Mouse (Mus musculus): ENCODE measurements around the gene Gm10644. TPM values are rescaled to one million over a fixed set of nuclear protein-coding genes. Genes with fewer than 3 reads are reported as not detected.
A peak's percentile ranks its signal among the peaks of the same experiment; 100 is the strongest.
"Not testable (repeated sequence)": the region's sequence is repeated elsewhere in the genome, so short reads cannot be mapped to it uniquely, and the experiment has no call there.

The Gm10644 gene
- polyA plus RNA-seq, 1 experiment from 2014 or later, result 1.1 TPM

GRCm38 (mm10) chr8:83983222-83983621, 28.2 kb upstream of the Gm10644 start:
- WGBS, result 97% methylated on average over 2 of the region's 2 CpGs
- not testable (repeated sequence) for H3K9ac ChIP-seq (replicated peaks; ENCODE audit: low read depth, low read length); H3K27me3 ChIP-seq (ENCODE audit: control insufficient read depth, insufficient read depth, low read length); H3K4me1 ChIP-seq (ENCODE audit: control insufficient read depth, insufficient read depth, low read length); H3K9me3 ChIP-seq (ENCODE audit: control insufficient read depth, low read length); H3K4me3 ChIP-seq (ENCODE audit: low read depth, low read length); H3K4me2 ChIP-seq (ENCODE audit: low read depth, low read length); ATAC-seq (ENCODE audit: low read depth); H3K27ac ChIP-seq (ENCODE audit: low read depth, low read length)
- H3K36me3 ChIP-seq (ENCODE audit: control insufficient read depth, insufficient read depth, low read length), result peaks cover 53% of the 10 kb centered on the region

GRCm38 (mm10) chr8:83982449-83982848, 27.4 kb upstream of the Gm10644 start:
- no peak for ATAC-seq (ENCODE audit: low read depth)
- Histone ChIP-seq H3K27ac (ENCODE audit: low read depth, low read length) (no peak overlapping the region), H3K36me3 (ENCODE audit: control insufficient read depth, insufficient read depth, low read length) (peaks cover 47% of the 10 kb centered on the region), H3K4me1 (ENCODE audit: control insufficient read depth, insufficient read depth, low read length) (no peaks in the 10 kb centered on the region), H3K9me3 (ENCODE audit: control insufficient read depth, low read length) (no peaks in the 10 kb centered on the region), H3K9ac (replicated peaks; ENCODE audit: low read depth, low read length) (no peak overlapping the region), H3K4me2 (ENCODE audit: low read depth, low read length) (no peak overlapping the region), H3K27me3 (ENCODE audit: control insufficient read depth, insufficient read depth, low read length) (no peaks in the 10 kb centered on the region), H3K4me3 (ENCODE audit: low read depth, low read length) (no peak overlapping the region)
- WGBS, result 88% methylated on average over 4 of the region's 4 CpGs

DNA sequence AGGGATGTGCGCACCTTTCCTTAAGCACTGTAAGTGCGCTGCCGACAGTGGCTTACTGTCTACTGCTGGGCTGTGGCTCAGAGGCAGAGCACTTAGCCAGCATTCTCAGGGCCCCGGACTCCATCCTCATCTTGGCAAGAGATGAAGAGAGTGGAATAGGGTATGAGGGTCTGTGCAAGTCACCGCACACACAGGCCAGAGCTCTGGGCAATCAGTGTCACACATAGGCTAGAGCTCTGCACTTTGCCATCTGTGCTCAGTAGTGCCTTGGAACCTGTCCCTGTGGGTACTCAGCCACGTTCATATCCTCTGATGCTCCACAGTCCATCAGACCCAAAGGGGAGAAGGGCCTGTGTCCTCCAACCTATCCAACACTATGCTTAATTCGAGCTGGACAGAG, 26.5 kb upstream of the Gm10644 start:
- Histone ChIP-seq H3K4me1 (ENCODE audit: control insufficient read depth, insufficient read depth, low read length) (no peaks in the 10 kb centered on the region), H3K27ac (ENCODE audit: low read depth, low read length) (no peak overlapping the region), H3K36me3 (ENCODE audit: control insufficient read depth, insufficient read depth, low read length) (peaks cover 42% of the 10 kb centered on the region), H3K4me2 (ENCODE audit: low read depth, low read length) (no peak overlapping the region), H3K9me3 (ENCODE audit: control insufficient read depth, low read length) (no peaks in the 10 kb centered on the region), H3K9ac (replicated peaks; ENCODE audit: low read depth, low read length) (no peak overlapping the region), H3K4me3 (ENCODE audit: low read depth, low read length) (no peak overlapping the region), H3K27me3 (ENCODE audit: control insufficient read depth, insufficient read depth, low read length) (no peaks in the 10 kb centered on the region)
- ATAC-seq (ENCODE audit: low read depth), result no peak
- WGBS, result 94% methylated on average over 7 of the region's 7 CpGs

DNA sequence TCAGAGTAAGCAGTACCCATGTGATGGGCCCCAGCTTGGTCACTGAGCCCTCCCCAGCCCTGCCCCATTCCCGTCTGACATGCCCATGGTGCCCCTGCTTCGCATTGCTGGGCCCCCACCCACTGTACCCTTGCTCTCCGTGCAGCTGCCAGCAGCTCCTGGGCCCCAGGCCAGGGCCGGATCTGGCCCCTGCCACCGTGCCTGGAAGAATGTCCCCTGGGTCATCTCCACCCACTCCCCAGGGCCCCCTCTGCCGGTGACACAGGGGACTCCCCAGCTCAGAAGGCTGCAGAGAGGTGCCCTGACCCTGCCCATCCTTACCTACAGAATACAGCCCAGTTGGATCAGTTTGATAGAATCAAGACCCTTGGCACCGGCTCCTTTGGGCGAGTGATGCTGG, 25.8 kb upstream of the Gm10644 start:
- no peaks in the 10 kb centered on the region for H3K4me1 ChIP-seq (ENCODE audit: control insufficient read depth, insufficient read depth, low read length)
- no peak for ATAC-seq (ENCODE audit: low read depth)
- H3K27me3 ChIP-seq (ENCODE audit: control insufficient read depth, insufficient read depth, low read length), result no peaks in the 10 kb centered on the region
- no peak overlapping the region for H3K27ac ChIP-seq (ENCODE audit: low read depth, low read length)
- H3K4me2 ChIP-seq (ENCODE audit: low read depth, low read length), result no peak overlapping the region
- peaks cover 35% of the 10 kb centered on the region for H3K36me3 ChIP-seq (ENCODE audit: control insufficient read depth, insufficient read depth, low read length)
- no peak overlapping the region for H3K4me3 ChIP-seq (ENCODE audit: low read depth, low read length)
- no peaks in the 10 kb centered on the region for H3K9me3 ChIP-seq (ENCODE audit: control insufficient read depth, low read length)
- 79% methylated on average over 8 of the region's 8 CpGs for WGBS
- no peak overlapping the region for H3K9ac ChIP-seq (replicated peaks; ENCODE audit: low read depth, low read length)

- 62% methylated on average over 1 of the region's 1 CpGs for WGBS
- Histone ChIP-seq H3K9ac (replicated peaks; ENCODE audit: low read depth, low read length) (no peak overlapping the region), H3K4me3 (ENCODE audit: low read depth, low read length) (no peak overlapping the region), H3K9me3 (ENCODE audit: control insufficient read depth, low read length) (no peaks in the 10 kb centered on the region), H3K27ac (ENCODE audit: low read depth, low read length) (peak overlapping the region; percentile 5; the same call in 1 of the 2 replicates), H3K36me3 (ENCODE audit: control insufficient read depth, insufficient read depth, low read length) (peaks cover 35% of the 10 kb centered on the region), H3K4me2 (ENCODE audit: low read depth, low read length) (no peak overlapping the region), H3K4me1 (ENCODE audit: control insufficient read depth, insufficient read depth, low read length) (no peaks in the 10 kb centered on the region), H3K27me3 (ENCODE audit: control insufficient read depth, insufficient read depth, low read length) (no peaks in the 10 kb centered on the region)
- peak; percentile 35; the same call in 1 of the 2 replicates for ATAC-seq (ENCODE audit: low read depth)
These were observed 25.2 kb upstream of the Gm10644 start for GRCm38 (mm10) chr8:83980250-83980649.

GRCm38 (mm10) chr8:83978200-83978599, 23.2 kb upstream of the Gm10644 start:
- ATAC-seq (ENCODE audit: low read depth), result no peak
- H3K9ac ChIP-seq (replicated peaks; ENCODE audit: low read depth, low read length), result no peak overlapping the region
- no peak overlapping the region for H3K27ac ChIP-seq (ENCODE audit: low read depth, low read length)
- H3K4me1 ChIP-seq (ENCODE audit: control insufficient read depth, insufficient read depth, low read length), result peaks cover 12% of the 10 kb centered on the region
- no peak overlapping the region for H3K4me3 ChIP-seq (ENCODE audit: low read depth, low read length)
- no peaks in the 10 kb centered on the region for H3K27me3 ChIP-seq (ENCODE audit: control insufficient read depth, insufficient read depth, low read length)
- no peaks in the 10 kb centered on the region for H3K9me3 ChIP-seq (ENCODE audit: control insufficient read depth, low read length)
- WGBS, result 76% methylated on average over 9 of the region's 9 CpGs
- no peak overlapping the region for H3K4me2 ChIP-seq (ENCODE audit: low read depth, low read length)
- H3K36me3 ChIP-seq (ENCODE audit: control insufficient read depth, insufficient read depth, low read length), result peaks cover 19% of the 10 kb centered on the region

- peaks cover 12% of the 10 kb centered on the region for H3K4me1 ChIP-seq (ENCODE audit: control insufficient read depth, insufficient read depth, low read length)
- no peak overlapping the region for H3K4me2 ChIP-seq (ENCODE audit: low read depth, low read length)
- H3K27ac ChIP-seq (ENCODE audit: low read depth, low read length), result no peak overlapping the region
- no peak overlapping the region for H3K4me3 ChIP-seq (ENCODE audit: low read depth, low read length)
- no peak for ATAC-seq (ENCODE audit: low read depth)
- H3K27me3 ChIP-seq (ENCODE audit: control insufficient read depth, insufficient read depth, low read length), result no peaks in the 10 kb centered on the region
- peaks cover 15% of the 10 kb centered on the region for H3K36me3 ChIP-seq (ENCODE audit: control insufficient read depth, insufficient read depth, low read length)
- H3K9ac ChIP-seq (replicated peaks; ENCODE audit: low read depth, low read length), result no peak overlapping the region
- H3K9me3 ChIP-seq (ENCODE audit: control insufficient read depth, low read length), result no peaks in the 10 kb centered on the region
- 71% methylated on average over 6 of the region's 6 CpGs for WGBS
These were observed 22.6 kb upstream of the Gm10644 start for GRCm38 (mm10) chr8:83977646-83978045.

DNA sequence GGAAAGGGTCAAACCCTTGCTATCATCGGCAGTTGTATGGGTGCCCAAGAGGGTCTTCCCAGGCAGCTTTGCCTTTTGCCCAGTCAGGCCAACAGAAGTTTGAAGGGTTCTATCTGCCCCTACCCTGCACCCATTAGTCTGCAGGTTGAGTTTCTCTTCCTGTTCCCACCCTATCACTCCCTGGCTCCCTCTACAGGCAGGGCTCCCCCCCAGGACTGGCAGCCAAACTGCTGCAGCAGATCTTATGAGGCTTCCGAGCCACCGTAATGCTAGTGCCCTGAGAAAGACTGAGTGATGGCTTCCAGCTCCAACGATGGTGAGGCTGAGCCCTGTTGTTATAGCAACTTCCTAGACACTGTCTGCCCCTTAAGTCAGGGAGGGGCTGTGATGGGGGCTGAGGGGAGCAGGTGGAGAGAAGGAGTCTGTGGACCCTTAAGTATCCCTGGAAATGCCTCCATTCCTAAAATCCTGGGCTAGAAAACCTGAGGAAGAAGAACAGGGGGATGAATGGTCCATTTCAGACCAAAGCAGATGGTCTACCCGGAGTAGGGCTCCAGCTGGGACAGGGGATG, 21.9 kb upstream of the Gm10644 start:
- Histone ChIP-seq H3K9me3 (ENCODE audit: control insufficient read depth, low read length) (no peaks in the 10 kb centered on the region), H3K4me3 (ENCODE audit: low read depth, low read length) (no peak overlapping the region), H3K36me3 (ENCODE audit: control insufficient read depth, insufficient read depth, low read length) (peaks cover 8% of the 10 kb centered on the region; the same call in 1 of the 2 replicates), H3K27ac (ENCODE audit: low read depth, low read length) (no peak overlapping the region), H3K4me2 (ENCODE audit: low read depth, low read length) (no peak overlapping the region), H3K9ac (replicated peaks; ENCODE audit: low read depth, low read length) (no peak overlapping the region), H3K27me3 (ENCODE audit: control insufficient read depth, insufficient read depth, low read length) (no peaks in the 10 kb centered on the region), H3K4me1 (ENCODE audit: control insufficient read depth, insufficient read depth, low read length) (peaks cover 14% of the 10 kb centered on the region)
- ATAC-seq (ENCODE audit: low read depth), result no peak
- 89% methylated on average over 5 of the region's 5 CpGs for WGBS

- WGBS, result 84% methylated on average over 4 of the region's 4 CpGs
- H3K9me3 ChIP-seq (ENCODE audit: control insufficient read depth, low read length), result no peaks in the 10 kb centered on the region
- peaks cover 5% of the 10 kb centered on the region; the same call in 1 of the 2 replicates for H3K36me3 ChIP-seq (ENCODE audit: control insufficient read depth, insufficient read depth, low read length)
- H3K9ac ChIP-seq (replicated peaks; ENCODE audit: low read depth, low read length), result no peak overlapping the region
- no peak overlapping the region for H3K27ac ChIP-seq (ENCODE audit: low read depth, low read length)
- H3K4me3 ChIP-seq (ENCODE audit: low read depth, low read length), result no peak overlapping the region
- peaks cover 17% of the 10 kb centered on the region for H3K4me1 ChIP-seq (ENCODE audit: control insufficient read depth, insufficient read depth, low read length)
- H3K27me3 ChIP-seq (ENCODE audit: control insufficient read depth, insufficient read depth, low read length), result no peaks in the 10 kb centered on the region
- no peak for ATAC-seq (ENCODE audit: low read depth)
- H3K4me2 ChIP-seq (ENCODE audit: low read depth, low read length), result no peak overlapping the region
These were observed 21.2 kb upstream of the Gm10644 start for GRCm38 (mm10) chr8:83976101-83976630.

Data from neural tube, embryonic 14.5 days (tissue).